Mouse (Mus musculus) hindbrain, embryonic 15.5 days (tissue): ENCODE data around the gene Ppp1r35. TPM values are rescaled to one million over a fixed set of nuclear protein-coding genes. Genes with fewer than 3 reads are reported as not detected.

Experiments
- ATAC-seq: fragments of 200-750 bp; cut with Nextera tagmentation; 2 replicates; pipeline ENCODE4 v1.8.0; 2017; ENCODE audit warnings: low read depth, moderate number of reproducible peaks, moderate TSS enrichment; ENCODE audit not compliant: low FRiP score
- H3K27ac ChIP-seq: fragments of 300-500 bp; sonication (generic); replicated peaks from 2 replicates; pipeline ENCODE4 v1.5.1; 2015; ENCODE audit warnings: mild to moderate bottlenecking, inconsistent platforms
- H3K27me3 ChIP-seq: fragments of 300-500 bp; sonication (generic); 2 replicates; pipeline ENCODE4 v1.6.1; 2015; ENCODE audit warnings: control low read depth, inconsistent platforms
- H3K36me3 ChIP-seq: fragments of 300-500 bp; sonication (generic); 2 replicates; pipeline ENCODE4 v1.6.1; 2015; ENCODE audit warnings: control low read depth, inconsistent platforms
- H3K4me1 ChIP-seq: fragments of 300-500 bp; sonication (generic); replicated peaks from 2 replicates; pipeline ENCODE4 v1.6.1; 2015; ENCODE audit warnings: control low read depth, inconsistent platforms
- H3K4me2 ChIP-seq: fragments of 300-500 bp; sonication (generic); 2 replicates; pipeline ENCODE4 v1.6.1; 2015; ENCODE audit warnings: moderate library complexity, mild to moderate bottlenecking, inconsistent platforms
- H3K4me3 ChIP-seq: fragments of 300-500 bp; sonication (generic); 2 replicates; pipeline ENCODE4 v1.5.1; 2015; ENCODE audit warnings: mild to moderate bottlenecking, inconsistent platforms
- H3K9ac ChIP-seq: fragments of 300-500 bp; sonication (generic); 2 replicates; pipeline ENCODE4 v1.6.1; 2015; ENCODE audit warnings: inconsistent platforms
- H3K9me3 ChIP-seq: fragments of 300-500 bp; sonication (generic); 2 replicates; pipeline ENCODE4 v1.6.1; 2016; ENCODE audit warnings: control low read depth, inconsistent platforms
- WGBS: fragments of 180-500 bp; shearing (Covaris S2); methylation state at CpG from one replicate; pipeline ENCODE4 v1.1.7; 2015; 5-methylcytosine and 5-hydroxymethylcytosine counted together
- polyA plus RNA-seq: library from polyadenylated mRNA; unstranded; fragments of >200 nt; fragmentation: Nextera tagmentation; extraction: Ambion mirVana; gene quantifications from 2 replicates; pipeline ENCODE4 v1.2.1, GENCODE M21; 2015

Gene Ppp1r35
- polyA plus RNA-seq, 1 experiment from 2014 or later = 43.4 TPM

GRCm38 (mm10) chr5:137775587-137776290, 2.9 kb upstream of the Ppp1r35 start:
- no peaks in the 10 kb centered on the region for H3K9me3 ChIP-seq
- H3K9ac ChIP-seq = no peak overlapping the region
- no peak overlapping the region for H3K4me3 ChIP-seq
- H3K4me2 ChIP-seq = no peak overlapping the region
- ATAC-seq = no peak
- no peak overlapping the region for H3K27ac ChIP-seq
- H3K4me1 ChIP-seq = peaks cover 14% of the 10 kb centered on the region
- H3K36me3 ChIP-seq = peaks cover 3% of the 10 kb centered on the region; the same call in 1 of the 2 replicates
- H3K27me3 ChIP-seq = no peaks in the 10 kb centered on the region
- 97% methylated on average over 2 of the region's 2 CpGs for WGBS

GRCm38 (mm10) chr5:137776408-137776918, 2.2 kb upstream of the Ppp1r35 start:
- no peaks in the 10 kb centered on the region for H3K27me3 ChIP-seq
- ATAC-seq = no peak
- H3K9ac ChIP-seq = no peak overlapping the region
- H3K27ac ChIP-seq = no peak overlapping the region
- peaks cover 11% of the 10 kb centered on the region for H3K36me3 ChIP-seq
- no peak overlapping the region for H3K4me3 ChIP-seq
- 49% methylated on average over 5 of the region's 5 CpGs for WGBS
- no peaks in the 10 kb centered on the region for H3K9me3 ChIP-seq
- peaks cover 21% of the 10 kb centered on the region for H3K4me1 ChIP-seq
- H3K4me2 ChIP-seq = no peak overlapping the region

GRCm38 (mm10) chr5:137777267-137777845, 1.3 kb upstream of the Ppp1r35 start:
- no peak for ATAC-seq
- no peaks in the 10 kb centered on the region for H3K27me3 ChIP-seq

GRCm38 (mm10) chr5:137779053-137779933, 644 bp downstream of the Ppp1r35 start:
- Histone ChIP-seq H3K4me1 (peaks cover 49% of the 10 kb centered on the region), H3K4me3 (peak overlapping the region; percentile 86), H3K9me3 (no peaks in the 10 kb centered on the region), H3K4me2 (peak overlapping the region; percentile 83), H3K9ac (peak overlapping the region; percentile 91), H3K27ac (peak overlapping the region; percentile 89), H3K27me3 (no peaks in the 10 kb centered on the region), H3K36me3 (peaks cover 30% of the 10 kb centered on the region)
- 1% methylated on average over 65 of the region's 83 CpGs for WGBS
- peak; percentile 7; the same call in 1 of the 2 replicates for ATAC-seq

More at GRCm38 (mm10) chr5:137777267-137777845, 1.3 kb upstream of the Ppp1r35 start:
- Histone ChIP-seq H3K4me3 (no peak overlapping the region), H3K4me1 (peaks cover 29% of the 10 kb centered on the region), H3K4me2 (no peak overlapping the region), H3K36me3 (peaks cover 19% of the 10 kb centered on the region), H3K9me3 (no peaks in the 10 kb centered on the region), H3K27ac (peak overlapping the region; percentile 89; the same call in 1 of the 2 replicates), H3K9ac (no peak overlapping the region)
- WGBS = 84% methylated on average over 7 of the region's 7 CpGs

GRCm38 (mm10) chr5:137781661-137782060, 3.0 kb downstream of the Ppp1r35 start:
- H3K4me3 ChIP-seq = no peak overlapping the region
- ATAC-seq = no peak
- 96% methylated on average over 7 of the region's 7 CpGs for WGBS
- H3K36me3 ChIP-seq = peaks cover 30% of the 10 kb centered on the region
- no peaks in the 10 kb centered on the region for H3K9me3 ChIP-seq
- H3K9ac ChIP-seq = no peak overlapping the region
- H3K27me3 ChIP-seq = no peaks in the 10 kb centered on the region
- peaks cover 60% of the 10 kb centered on the region for H3K4me1 ChIP-seq
- no peak overlapping the region for H3K27ac ChIP-seq
- no peak overlapping the region for H3K4me2 ChIP-seq

- no peak overlapping the region for H3K27ac ChIP-seq
- H3K9ac ChIP-seq = peak overlapping the region; percentile 93; the same call in 1 of the 2 replicates
- H3K4me3 ChIP-seq = peak overlapping the region; percentile 77
- no peaks in the 10 kb centered on the region for H3K9me3 ChIP-seq
- peaks cover 30% of the 10 kb centered on the region for H3K36me3 ChIP-seq
- ATAC-seq = no peak
- H3K4me2 ChIP-seq = peak overlapping the region; percentile 79
- 80% methylated on average over 13 of the region's 13 CpGs for WGBS
- peaks cover 64% of the 10 kb centered on the region for H3K4me1 ChIP-seq
- H3K27me3 ChIP-seq = no peaks in the 10 kb centered on the region
These were observed 4.3 kb downstream of the Ppp1r35 start for GRCm38 (mm10) chr5:137782776-137783522.

GRCm38 (mm10) chr5:137783901-137784540, 5.4 kb downstream of the Ppp1r35 start:
- ATAC-seq = no peak
- Histone ChIP-seq H3K27me3 (no peaks in the 10 kb centered on the region; the same call in 1 of the 2 replicates), H3K4me3 (peak overlapping the region; percentile 77), H3K9me3 (no peaks in the 10 kb centered on the region), H3K36me3 (peaks cover 30% of the 10 kb centered on the region), H3K4me2 (peak overlapping the region; percentile 79), H3K9ac (peak overlapping the region; percentile 93), H3K4me1 (peaks cover 66% of the 10 kb centered on the region), H3K27ac (no peak overlapping the region)
- WGBS = 64% methylated on average over 9 of the region's 9 CpGs

GRCm38 (mm10) chr5:137784546-137784945, 5.9 kb downstream of the Ppp1r35 start:
- 84% methylated on average over 14 of the region's 14 CpGs for WGBS
- H3K4me1 ChIP-seq = peaks cover 64% of the 10 kb centered on the region
- H3K9ac ChIP-seq = peak overlapping the region; percentile 93
- no peaks in the 10 kb centered on the region; the same call in 1 of the 2 replicates for H3K27me3 ChIP-seq
- no peaks in the 10 kb centered on the region for H3K9me3 ChIP-seq
- H3K36me3 ChIP-seq = peaks cover 30% of the 10 kb centered on the region
- H3K27ac ChIP-seq = peak overlapping the region; percentile 99; the same call in 1 of the 2 replicates
- H3K4me3 ChIP-seq = peak overlapping the region; percentile 77
- peak overlapping the region; percentile 79 for H3K4me2 ChIP-seq
- ATAC-seq = no peak

GRCm38 (mm10) chr5:137785164-137786031, 6.7 kb downstream of the Ppp1r35 start:
- peak; percentile 9; the same call in 1 of the 2 replicates for ATAC-seq
- Histone ChIP-seq H3K27ac (peak overlapping the region; percentile 99), H3K4me3 (peak overlapping the region; percentile 77), H3K27me3 (no peaks in the 10 kb centered on the region; the same call in 1 of the 2 replicates), H3K36me3 (peaks cover 30% of the 10 kb centered on the region), H3K9ac (peak overlapping the region; percentile 93), H3K4me1 (peaks cover 56% of the 10 kb centered on the region), H3K4me2 (peak overlapping the region; percentile 79), H3K9me3 (no peaks in the 10 kb centered on the region)
- WGBS = 2% methylated on average over 44 of the region's 62 CpGs
